Mouse (Mus musculus) thymus, adult 2 months (tissue): ENCODE data around the gene Gm30191.

Experiments
- CTCF ChIP-seq: fragments of 200-500 bp; IDR thresholded peaks from 2 replicates; pipeline ENCODE4 v1.5.1; 2012; ENCODE audit warnings: mild to moderate bottlenecking, control low read depth, low read length, moderate library complexity, borderline replicate concordance; ENCODE audit not compliant: control insufficient read depth, poor library complexity, insufficient read depth; ENCODE audit errors: extremely low read depth
- POLR2A ChIP-seq: fragments of 200-500 bp; IDR thresholded peaks from 2 replicates; pipeline ENCODE4 v1.6.1; 2012; ENCODE audit warnings: mild to moderate bottlenecking, low read length, control low read depth, moderate library complexity; ENCODE audit not compliant: control insufficient read depth, poor library complexity, insufficient read depth; ENCODE audit errors: extremely low read depth

- TF ChIP-seq POLR2A (no peak), CTCF (peak; percentile 68; the same call in 1 of the 2 replicates)
Measured at GRCm38 (mm10) chr4:134263191-134263590, 16.5 kb downstream of the Gm30191 start.
